Mouse (Mus musculus) heart, adult 11 months (tissue): Measurements from ENCODE around the gene Dusp18.
A peak's percentile ranks its signal among the peaks of the same experiment; 100 is the strongest.

Experiments
- DNase-seq: peaks from one replicate; pipeline ENCODE4 v3.0.0; 2022

Dusp18 gene

DNA sequence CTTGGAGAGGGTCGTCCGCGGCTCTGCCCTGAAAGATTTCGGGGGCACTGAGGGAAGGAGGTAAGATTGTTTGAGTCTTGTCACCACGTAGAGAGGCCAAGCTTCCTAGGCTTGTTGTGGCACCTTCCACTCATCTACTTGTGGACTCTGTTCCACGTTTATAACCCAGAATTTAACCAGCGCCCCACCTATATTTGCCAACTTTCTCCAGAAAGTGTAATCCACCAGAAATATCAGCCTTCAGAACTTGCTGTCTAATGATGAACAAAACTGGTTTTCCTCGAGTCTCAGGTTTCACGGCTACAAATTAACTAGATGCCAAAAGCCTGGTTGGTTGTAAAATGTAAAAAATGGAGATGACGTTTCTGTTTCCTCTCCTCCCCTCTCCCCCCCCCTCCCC is 418 bp downstream of the Dusp18 start:
- no peak for DNase-seq

DNA sequence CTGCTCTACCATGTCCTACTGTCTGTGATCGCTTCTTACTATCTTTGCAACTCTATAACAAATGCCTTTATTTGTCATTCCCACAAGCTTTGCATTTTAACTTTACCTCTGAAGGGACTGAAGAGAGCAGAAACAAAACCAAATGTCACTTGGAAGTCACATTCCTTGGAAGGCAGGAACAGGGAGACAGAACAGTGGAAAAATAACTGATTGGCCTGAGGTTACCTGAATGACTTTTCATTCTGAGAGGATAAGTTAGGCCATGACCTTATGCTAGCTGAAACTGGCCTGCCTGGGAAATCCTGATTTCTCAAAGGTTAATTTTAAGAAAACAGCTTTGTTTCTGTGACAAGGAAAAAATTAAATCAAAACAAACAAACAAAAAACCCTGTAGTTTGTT is 893 bp downstream of the Dusp18 start:
- DNase-seq, result no peak

DNA sequence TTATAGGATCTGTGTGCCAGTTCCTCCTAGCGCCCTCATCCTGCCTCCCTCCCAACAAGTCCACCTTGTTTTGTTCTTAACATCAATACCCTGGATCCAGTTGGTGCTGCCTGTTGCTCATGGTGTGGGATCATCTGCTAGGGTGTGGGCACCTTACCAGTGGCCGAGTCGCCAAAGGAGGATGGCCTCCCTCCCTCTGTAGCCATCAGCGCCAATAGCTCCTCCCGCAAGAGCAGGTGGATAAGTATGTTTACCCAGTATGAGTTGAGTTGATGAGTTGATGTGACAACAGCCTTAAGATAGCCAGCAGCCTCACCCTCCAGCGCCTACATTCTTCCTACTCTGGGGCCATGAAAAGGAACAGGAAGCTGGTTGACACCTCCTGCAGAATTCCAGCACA is 5.3 kb downstream of the Dusp18 start:
- no peak for DNase-seq

DNA sequence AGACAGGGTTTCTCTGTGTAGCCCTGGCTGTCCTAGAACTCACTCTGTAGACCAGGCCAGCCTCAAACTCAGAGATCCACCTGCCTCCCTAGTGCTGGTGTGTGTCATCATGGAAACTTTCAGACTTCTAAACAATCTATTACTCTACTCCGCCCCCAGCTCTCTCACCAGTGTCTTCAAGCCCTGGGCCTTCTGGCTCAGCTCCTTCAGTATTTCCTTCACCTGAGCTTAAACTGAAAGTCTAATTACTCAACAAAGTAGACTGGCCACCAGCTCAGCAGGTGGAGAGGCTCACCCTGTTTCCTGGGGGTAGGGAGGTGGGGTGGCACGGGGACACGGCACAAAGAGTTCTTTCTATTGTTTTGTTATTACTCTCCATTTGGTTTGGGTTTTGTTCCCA is 7.5 kb downstream of the Dusp18 start:
- no peak for DNase-seq

DNA sequence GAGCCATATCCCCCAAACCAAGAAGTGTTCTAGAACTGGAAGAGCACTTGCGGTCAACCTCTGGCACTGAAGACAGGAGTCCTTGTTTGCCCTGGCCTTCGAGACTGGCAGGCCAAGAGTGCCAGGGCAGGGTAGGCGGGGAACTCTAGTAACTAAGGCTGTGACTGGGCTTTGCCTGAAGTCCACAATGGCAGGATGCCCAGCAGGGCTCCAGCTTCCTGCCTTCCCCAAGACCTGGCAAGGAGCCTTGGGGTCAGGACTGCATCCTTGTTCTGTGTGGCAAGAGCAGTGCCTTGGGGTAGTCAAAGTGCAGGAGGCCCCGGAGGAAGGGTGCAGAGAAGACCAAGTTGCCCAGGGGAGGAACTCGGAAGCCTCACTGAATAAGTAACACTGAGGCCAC is 8.0 kb downstream of the Dusp18 start:
- DNase-seq, result peak; percentile 98

DNA sequence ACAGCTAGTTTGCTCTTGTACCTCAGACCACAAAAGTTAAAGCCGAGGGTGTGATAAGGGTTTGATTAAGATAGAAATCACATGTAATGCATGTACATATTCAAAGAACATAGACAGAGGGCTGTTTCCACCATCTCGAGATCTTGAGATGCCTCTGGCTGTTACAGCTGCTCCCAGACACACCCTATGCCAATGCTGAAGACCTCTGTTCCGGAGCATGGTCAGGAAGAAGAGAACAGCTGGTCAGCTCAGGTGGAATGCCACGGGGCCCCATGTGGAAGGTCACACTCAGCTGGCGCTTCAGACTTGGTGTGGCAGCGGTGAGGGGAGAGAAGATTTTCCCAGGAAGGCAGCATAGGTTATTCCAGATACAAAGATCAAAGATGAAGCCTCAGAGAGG is 9.6 kb downstream of the Dusp18 start:
- DNase-seq, result no peak

DNA sequence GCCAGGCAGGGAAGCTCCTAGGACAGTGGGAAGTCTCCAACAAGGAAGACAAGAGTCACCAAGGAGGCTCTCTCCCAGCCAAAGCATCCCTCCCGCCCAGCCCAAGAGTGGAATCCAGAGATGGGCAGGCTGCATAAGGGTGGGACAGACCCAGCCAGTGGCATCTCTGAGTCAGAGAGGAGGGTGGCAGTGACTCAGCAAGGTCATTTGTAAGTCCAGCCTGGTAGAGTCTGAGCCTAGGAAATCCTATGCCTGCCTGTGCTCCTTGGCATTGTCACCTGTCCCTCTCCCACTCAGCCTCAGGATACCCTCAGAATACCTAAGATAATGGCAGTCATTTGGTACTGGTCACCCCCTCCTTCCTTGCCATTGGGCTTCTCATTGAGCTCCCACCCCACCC is 10.4 kb downstream of the Dusp18 start:
- no peak for DNase-seq

DNA sequence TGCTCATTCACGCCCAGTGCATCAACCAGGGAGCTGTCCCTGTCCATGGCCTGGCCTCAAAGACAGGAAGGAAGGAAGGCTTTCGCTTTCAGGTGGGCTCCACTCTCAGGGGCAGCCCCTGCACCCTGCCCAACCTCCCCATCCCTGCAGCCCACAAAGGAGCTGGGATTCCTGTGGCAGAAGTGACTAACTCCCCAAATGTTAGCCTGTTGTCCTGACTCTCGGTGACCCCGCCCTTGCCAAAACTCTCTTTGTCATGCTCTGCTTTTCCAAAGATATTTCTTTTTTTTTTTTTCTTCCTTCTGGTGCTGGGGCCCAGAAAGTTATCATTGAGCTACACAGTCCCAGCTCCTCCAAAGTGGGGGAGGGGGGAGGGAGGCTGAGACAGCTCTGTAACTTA is 14.2 kb downstream of the Dusp18 start:
- DNase-seq, result no peak

DNA sequence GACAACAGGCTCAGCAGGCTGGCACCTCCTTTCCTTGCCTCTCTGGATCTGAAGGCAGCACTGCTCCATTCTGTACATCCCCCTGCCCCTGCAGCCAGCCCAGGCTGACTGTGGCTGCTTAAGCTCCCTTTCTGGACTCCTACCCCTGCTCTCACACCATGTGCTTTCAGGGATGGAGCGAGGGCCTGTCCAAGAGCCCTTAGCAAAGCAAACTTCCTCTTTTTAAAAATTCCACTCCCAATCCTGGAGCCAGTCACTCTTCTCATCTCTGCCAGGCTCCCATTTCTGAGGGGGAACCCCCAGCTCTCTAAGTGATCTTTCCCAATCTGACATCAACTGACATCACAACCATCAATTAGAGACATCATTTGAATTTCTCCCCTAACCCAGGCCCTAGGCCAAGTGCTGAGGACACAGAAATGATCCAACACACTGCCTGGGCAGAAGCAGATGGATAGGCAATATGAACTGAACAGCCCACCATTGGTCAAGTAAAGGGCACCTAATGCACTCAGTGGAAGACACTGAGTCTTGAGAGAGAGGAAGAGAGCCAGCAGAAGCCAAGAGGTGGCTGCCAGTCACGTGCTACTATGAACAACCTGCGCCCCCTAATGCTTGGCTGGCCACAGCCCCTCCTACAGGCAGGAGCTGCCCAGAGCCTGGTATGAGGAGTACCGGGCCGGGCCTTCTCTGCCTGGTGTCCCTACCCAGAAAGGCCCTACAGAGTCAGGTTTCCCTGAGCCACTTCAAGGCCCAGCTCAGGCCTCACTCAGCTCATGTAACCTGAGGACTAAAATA is 15.7 kb downstream of the Dusp18 start:
- peak; percentile 92 for DNase-seq

DNA sequence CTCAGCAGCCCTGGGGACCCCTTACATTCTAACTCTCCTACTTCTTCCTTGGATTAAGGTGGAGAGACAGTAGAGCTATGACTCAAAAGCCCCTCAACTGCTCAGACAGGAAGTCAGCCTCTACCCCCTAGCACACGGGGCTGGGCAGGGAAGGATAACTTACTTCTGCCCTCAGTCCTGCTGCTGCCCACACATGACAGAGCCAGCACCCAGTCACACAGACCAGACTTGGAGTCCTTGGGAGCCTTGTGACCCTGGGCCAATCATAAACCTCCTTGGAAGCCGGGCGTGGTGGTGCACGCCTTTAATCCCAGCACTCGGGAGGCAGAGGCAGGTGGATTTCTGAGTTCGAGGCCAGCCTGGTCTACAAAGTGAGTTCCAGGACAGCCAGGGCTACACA is 16.4 kb downstream of the Dusp18 start:
- peak; percentile 91 for DNase-seq

DNA sequence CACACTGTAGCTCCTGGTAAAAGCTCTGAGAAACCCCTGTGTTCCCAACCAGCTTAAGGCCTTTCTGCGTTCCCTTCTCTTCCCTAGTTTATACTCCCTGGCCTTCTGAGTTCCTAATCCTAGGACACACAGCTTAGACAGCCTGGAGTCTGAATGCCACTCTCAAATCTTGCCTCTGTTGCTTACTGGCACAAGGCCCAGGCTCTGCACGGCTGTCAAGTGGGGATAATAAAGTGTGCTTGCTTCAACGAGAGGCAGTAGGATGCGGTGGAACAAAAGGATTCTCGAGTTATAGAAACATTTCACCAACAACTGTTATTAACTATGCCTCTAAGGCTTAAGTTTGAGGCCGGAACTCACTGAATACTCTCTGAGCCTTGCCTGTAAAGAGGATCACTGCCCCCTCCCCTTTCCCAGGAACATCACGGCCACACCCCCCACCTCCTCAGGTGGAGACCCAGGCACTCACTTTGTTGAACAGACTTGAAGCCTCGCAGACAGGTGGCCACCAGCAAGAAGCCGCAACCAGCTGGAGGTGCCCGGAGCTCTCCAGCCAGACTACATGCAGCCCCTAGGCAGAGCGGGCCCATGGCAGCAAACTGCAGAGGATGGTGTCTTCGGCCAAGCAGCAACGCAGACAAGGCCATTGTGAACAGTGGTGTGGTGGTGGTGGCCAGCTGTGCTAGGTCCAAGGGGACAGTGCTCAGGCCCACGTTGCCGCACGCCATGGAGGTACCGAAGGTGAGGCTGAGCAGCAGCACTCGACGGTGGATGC is 17.2 kb downstream of the Dusp18 start:
- peak; percentile 95 for DNase-seq

DNA sequence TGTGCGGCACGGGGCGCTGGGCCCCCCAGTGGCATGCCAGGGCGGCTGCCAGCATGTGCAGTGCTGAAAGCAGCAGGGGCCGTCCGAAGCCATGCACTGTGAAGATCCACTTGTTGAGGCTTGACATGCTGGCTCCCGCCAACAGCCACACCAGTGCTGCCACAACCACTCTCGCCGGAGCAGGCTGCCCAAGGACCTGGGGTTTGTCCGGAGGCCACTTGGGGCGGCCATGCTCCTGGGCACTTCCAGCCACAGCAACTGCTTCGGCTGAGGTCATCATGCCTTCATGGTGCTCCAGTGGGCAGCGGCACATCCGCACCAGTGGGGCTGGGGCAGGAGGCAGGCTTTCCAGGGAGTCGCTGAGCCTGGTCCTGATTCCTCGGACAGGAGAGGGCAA is 17.8 kb downstream of the Dusp18 start:
- no peak for DNase-seq

DNA sequence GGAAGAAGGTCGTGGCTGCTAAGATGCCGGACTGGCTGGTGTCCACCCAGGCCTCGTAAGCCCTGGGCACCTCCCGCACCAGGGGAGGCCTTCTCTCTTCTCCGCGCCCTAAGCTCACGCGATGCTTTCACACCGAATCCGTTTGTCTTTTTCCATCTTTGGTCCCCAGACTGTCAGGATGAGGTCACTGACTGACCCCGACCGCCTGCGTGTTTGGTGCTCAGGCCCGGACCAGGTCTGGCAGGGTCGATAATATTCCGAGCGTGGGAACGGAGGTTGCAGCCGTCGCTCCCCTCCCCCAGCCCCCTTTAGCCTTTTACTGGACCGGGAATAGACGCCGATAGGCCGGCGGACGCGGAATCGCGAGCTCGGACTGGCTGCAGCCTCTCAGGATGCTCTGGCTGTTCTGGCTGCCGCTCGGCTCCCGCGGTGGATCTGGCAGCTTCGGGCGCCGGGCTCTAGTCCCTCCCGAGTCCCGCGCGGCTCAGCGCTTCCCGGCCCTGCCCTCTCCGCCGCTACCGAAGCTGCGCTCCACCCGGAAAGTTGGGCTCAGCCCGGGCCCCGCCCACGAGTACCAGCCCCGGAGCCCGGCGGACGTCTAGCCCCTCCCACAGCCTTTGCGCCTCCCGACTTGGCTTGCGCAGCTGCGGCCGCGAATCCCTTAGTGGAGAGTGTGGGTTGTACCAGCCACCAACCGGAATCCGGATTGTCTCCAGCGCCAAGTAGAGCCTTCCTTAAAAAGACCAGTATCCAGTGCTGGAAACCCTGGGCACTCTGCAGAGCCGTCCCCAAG is 18.5 kb downstream of the Dusp18 start:
- DNase-seq, result peak; percentile 99

DNA sequence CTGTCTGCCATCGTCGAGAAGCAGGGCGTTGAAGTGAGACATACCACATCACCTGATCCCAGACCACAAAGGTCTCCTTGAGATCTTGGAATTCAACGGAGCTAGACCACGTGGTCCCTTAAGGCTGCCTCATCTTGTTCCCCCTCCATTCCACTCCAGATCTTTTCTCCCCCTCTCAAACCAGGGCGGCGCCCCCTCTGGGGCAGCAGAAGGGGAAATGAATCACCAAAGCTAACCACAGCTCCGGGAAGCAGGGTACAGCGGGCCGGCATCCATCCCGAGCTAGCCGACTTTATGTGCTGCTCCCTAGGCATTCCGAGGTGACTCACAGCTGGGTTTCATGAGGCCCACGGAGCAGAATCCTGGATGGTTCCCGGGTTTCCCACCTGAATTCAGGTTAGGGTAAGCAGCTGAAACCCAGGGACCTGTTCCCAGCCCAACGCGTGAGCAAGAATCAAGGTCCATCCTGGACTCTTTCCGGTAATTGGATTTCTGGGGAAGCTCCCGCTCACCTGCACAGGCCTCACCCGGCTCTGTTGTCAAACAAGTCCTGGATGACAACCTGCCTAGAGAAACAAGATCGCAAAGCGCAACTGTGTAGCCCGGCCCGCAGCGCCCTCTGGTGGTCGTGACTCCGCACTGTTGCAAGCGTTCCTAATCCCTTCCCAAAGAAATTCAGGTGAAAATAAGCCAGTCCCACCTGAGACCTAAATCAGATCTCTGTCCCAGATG is 19.2 kb downstream of the Dusp18 start, which contains the start of gene Slc35e4:
TSS of gene Slc35e4 (minus strand) at position 556 of the 732 bp plus-strand sequence.
- peak; percentile 98 for DNase-seq

DNA sequence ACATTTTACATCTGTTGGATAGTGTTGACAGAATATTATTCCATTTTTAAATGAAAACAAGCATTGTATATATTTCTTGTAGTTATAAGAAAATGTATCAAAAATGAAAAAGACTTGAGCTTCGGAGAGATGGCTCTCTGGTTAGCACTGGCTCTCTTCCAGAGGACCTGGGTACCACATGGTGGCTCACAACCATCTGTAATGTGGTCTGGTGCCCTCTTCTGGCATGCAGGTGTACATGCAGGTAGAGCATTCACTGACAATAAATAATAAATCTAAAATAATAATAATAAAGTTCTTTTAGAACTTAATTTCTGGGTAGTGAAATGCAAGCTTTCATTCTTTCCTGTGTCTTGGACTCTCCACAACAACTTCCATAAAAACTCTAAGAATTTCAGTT is 23.7 kb downstream of the Dusp18 start:
- no peak for DNase-seq

DNA sequence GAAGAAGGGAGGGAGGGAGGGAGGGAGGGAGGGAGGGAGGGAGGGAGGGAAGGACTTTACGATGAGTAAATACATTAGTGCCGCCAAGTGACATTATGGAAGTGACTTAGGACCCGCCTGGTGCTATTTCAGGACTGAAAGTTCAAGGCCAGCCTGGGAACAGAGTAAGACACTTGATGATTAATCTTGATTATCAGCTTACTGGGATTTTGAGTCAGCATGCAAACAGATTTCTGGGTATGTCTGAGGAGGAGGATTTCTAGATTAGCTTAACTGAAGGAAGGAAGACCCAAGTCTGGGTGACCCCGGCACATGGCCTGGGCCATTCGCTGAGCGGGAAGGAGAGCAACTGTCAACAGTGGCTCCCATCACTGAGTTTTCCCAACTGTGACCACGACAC is 25.4 kb downstream of the Dusp18 start:
- DNase-seq, result no peak

DNA sequence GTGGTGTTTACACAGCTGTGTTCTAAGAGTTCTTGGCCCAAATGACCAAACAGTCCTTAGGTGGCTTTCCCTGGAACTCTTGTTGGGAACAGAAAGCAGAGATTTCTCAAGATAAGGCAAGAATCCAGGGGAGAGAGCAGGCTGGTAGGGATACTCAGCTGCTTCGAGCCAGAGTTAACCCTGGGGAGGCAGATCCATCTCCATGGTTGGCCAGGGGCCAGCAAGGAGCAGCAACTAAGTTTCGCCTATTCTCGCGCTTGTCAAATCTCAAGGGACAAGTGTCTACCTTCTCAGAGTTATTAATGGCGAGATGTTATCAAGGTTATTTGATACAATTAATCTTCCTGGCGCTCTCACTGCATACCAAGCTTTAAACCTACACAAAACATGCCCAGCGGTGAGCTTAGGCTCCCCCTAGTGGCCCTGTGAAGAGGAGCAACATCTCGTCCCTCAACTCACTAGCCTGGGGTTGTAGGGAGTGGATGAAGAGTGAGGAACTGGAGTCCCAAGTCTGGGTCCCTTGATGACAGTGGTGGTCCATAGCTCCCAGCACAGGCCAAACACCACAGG is 26.3 kb downstream of the Dusp18 start:
- peak; percentile 87 for DNase-seq

DNA sequence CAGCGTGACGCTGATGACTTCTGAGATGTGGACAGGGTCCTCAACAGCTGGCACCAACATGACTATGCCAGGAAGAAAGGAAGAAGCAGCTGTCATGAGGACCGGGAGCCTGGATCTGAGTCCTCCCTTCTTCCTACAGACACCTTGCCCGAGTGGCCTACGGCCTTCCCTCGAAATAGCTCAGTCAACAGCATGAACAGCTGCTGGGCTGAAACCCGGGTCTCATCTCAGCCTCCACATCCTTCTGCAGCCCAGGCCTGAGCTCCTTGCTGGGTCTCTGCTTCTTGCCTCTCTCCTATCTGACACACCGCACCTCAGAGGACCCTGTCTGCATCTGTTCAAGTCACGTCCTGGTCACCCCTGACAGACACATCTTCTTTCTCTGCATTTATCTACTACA is 27.1 kb downstream of the Dusp18 start:
- peak; percentile 90 for DNase-seq

DNA sequence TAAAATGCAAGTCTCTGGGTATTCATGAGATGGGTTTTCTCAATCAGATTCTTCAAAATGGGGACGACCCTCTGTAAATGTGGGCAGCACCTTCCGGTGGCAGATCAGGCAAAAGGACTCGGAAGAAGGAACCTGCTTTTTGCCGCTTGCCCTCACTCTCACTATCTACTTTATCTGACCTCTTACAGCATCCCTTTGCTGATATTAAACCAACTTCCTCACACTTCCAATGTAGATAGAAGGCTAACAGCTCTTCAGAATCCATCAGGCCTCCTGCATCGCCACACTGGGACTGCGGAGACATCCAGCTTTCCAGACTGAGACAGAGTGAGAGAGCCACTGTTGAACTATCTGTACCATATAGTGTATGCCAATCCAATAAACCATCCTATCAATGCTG is 27.7 kb downstream of the Dusp18 start:
- DNase-seq, result no peak

DNA sequence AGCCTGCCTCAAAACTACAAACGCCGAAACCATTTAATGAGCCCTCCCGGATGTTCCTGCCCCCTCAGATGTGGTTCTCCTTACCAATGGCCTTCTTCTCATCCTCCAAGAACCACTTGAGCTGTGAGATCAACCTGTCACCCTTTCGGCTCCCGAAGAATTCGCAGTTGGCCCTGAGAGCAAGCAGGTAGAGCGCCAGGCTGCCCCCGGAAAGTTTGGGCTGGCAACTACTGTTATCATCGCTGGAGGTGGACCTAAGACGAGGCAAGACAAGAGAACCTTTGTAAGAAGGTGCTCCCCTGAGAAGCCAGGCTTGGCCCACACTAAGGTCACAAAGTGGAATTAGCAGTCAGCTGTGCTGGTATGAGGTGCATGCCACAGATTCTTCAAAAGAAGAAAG is 30.9 kb downstream of the Dusp18 start:
- DNase-seq, result peak; percentile 87

DNA sequence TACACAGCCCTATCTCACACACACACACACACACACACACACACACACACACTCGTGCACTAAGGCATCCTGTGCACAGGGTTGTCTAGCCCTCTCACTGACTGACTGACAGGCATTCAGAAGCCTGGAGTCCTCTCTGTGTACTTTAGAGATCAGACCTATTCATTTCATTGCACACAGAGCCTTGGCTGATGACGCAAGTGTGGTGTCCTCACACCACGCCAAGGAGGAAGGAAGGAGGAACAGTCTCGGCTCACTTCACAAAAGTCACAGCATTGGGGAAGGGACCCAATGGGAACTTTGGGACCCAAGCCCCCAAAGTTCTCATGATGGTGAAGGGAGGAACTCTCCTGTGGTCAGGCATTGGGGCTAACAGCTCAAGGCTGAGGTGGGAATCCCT is 35.0 kb downstream of the Dusp18 start:
- peak; percentile 84 for DNase-seq

DNA sequence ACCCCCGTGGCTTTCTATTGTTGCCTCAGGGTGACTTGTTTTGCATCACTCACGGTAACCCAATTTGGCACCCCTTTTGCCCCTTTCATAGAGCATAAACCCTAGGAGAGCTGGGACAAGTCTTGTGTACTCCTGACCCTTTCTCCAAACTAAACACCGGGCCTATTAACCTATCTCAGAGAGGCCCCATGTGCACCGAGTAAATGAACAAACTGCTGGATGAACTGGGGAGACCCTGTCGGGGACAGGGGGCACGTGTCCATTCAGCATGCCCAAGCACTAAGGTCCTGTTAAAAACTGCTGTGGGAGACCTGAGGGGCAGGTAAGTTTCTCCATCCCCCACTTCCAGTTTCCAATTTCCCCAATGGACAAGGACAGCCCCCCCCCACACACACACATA is 35.9 kb downstream of the Dusp18 start:
- peak; percentile 86 for DNase-seq
